Mouse (Mus musculus) bone marrow, adult 2 months (tissue): ENCODE measurements around the gene Col7a1. TPM values are rescaled to one million over a fixed set of nuclear protein-coding genes. Genes with fewer than 3 reads are reported as not detected.

Source experiments
- H3K27ac ChIP-seq: fragments of 200-500 bp; 2 replicates; pipeline ENCODE4 v1.5.1; 2012; ENCODE audit warnings: low read depth, mild to moderate bottlenecking, control low read depth, inconsistent platforms, low read length; ENCODE audit not compliant: control insufficient read depth, poor library complexity, insufficient read depth
- H3K4me1 ChIP-seq: fragments of 200-500 bp; 2 replicates; pipeline ENCODE4 v1.6.1; 2011; ENCODE audit warnings: low read length; ENCODE audit not compliant: control insufficient read depth, insufficient read depth
- H3K4me3 ChIP-seq: fragments of 200-500 bp; replicated peaks from 2 replicates; pipeline ENCODE3; 2011; ENCODE audit warnings: mild to moderate bottlenecking, low read depth, low read length, control low read depth; ENCODE audit not compliant: control insufficient read depth
- CTCF ChIP-seq: fragments of 200-500 bp; IDR thresholded peaks from 2 replicates; pipeline ENCODE4 v1.5.1; 2011; ENCODE audit warnings: low read length, control low read depth; ENCODE audit not compliant: control insufficient read depth, insufficient read depth
- POLR2A ChIP-seq: fragments of 200-500 bp; IDR thresholded peaks from 2 replicates; pipeline ENCODE4 v1.6.1; 2011; ENCODE audit warnings: low read depth, mild to moderate bottlenecking, control low read depth, low read length, borderline replicate concordance; ENCODE audit not compliant: control insufficient read depth
- WGBS: fragments of 180-500 bp; shearing (Covaris S2); methylation state at CpG from one replicate; pipeline ENCODE4 v1.1.7; 2018; 5-methylcytosine and 5-hydroxymethylcytosine counted together
- polyA plus RNA-seq: library from polyadenylated mRNA; stranded (reverse); fragments of >200 nt; gene quantifications from 2 replicates; pipeline ENCODE4 v1.2.4, GENCODE M21; 2011; ENCODE audit warnings: low replicate concordance; ENCODE audit not compliant: missing spikeins, insufficient read depth, insufficient read length

Col7a1 gene
- polyA plus RNA-seq, 1 experiment, result 17.5 TPM

DNA sequence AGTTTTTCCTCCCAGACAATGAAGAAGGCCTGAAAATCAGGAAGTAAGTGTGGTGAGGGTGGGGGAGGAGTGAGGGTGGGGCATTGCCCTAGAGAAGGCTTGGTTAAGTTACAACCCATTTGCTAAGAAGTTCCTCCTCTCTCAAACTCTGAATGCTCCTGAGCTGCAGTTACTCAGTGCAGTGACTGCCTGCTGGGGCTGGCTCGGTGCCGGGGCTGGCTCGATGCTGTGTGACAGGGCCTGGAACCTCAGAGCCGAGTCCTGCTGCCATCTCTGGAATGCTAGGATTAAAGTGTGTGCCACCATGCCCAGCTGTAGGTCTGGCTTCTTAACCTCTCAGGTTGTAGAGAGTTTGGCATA lies 45.8 kb downstream of the Col7a1 start:
- TF ChIP-seq CTCF, result no peak
- peak; percentile 41; the same call in 1 of the 2 replicates for TF ChIP-seq POLR2A
- Histone ChIP-seq H3K4me3 (peak overlapping the region; percentile 11), H3K27ac (peak overlapping the region; percentile 94), H3K4me1 (peaks cover 13% of the 10 kb centered on the region; the same call in 1 of the 2 replicates)
- WGBS, result 3% methylated on average over 4 of the region's 4 CpGs

DNA sequence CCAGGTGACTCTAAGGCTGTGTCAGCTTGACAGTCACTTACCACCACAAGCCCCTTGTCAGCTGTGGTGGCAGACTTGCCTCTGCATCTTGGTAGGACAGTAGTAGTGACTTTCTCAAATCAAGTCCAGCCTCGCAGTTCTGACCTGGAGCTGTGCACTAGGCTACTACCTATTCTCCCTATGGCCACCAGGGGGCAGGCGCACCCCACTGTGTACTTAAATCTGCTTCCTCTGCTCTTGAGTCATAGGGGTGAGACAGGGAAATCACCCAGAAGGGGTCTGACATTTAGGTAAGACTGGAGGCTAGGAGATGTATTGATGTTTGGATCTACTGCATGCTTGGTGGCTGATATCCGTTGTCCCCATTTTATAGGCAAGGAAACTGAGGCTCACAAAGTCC lies 47.3 kb downstream of the Col7a1 start:
- TF ChIP-seq CTCF (peak; percentile 98), POLR2A (no peak)
- Histone ChIP-seq H3K4me1 (peaks cover 12% of the 10 kb centered on the region; the same call in 1 of the 2 replicates), H3K4me3 (no peak overlapping the region), H3K27ac (no peak overlapping the region)
- 14% methylated on average over 3 of the region's 3 CpGs for WGBS

DNA sequence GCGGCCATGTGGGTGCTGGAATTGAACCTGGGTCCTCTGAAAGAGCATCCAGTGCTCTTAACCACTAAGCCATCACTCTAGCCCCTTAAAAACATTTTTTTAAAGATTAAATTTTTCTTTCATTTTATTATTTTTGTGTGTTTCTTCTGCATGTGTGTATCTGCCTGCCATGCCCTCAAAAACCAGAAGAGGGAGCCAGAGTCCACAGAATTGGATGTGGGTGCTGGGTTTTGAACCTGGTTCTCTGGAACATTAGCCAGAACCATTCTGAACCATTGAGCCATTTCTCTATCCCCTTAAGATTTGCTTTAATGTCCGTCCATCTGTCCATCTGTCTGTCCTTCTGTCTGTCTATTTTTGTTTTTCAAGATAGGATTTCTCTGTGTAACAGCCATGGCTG lies 49.8 kb downstream of the Col7a1 start:
- 64% methylated on average over 2 of the region's 2 CpGs for WGBS
- H3K4me1 ChIP-seq, result peaks cover 9% of the 10 kb centered on the region; the same call in 1 of the 2 replicates
- no peak overlapping the region for H3K27ac ChIP-seq
- H3K4me3 ChIP-seq, result no peak overlapping the region
- peak; percentile 72 for TF ChIP-seq CTCF
- TF ChIP-seq POLR2A, result no peak

DNA sequence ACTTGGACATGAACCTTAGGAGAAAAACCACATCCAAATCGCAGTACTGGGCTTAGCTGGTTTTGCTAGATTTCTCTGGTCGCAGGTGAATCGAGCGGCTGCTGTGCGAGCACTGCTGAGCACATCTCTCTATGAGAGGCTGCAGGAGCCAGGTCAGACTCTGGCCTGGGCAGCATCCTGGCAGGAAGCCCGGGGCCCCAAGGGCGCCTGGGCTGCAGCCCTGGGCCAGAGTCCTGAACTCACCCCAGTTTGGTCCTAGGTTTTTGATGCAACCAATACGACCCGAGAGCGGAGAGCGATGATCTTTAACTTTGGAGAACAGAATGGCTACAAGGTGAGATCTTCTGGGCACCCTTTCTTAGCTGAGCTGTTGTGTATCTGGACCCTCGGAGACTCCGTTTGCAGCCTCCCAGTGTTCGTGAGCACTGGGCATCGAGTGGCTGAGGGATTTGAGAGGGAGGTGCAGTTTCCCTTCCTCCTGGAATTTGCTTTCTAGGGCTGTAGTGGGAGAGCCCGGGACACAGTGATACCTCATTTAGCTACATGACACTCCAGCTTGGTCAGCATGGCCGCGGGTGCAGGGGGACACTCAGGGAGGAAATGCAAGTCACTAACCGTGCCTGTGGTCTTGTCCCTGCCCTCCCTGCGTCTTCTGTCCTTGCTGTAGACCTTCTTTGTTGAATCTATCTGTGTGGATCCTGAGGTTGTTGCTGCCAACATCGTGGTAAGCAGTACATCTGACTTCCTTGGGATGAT lies 53.8 kb downstream of the Col7a1 start:
- Histone ChIP-seq H3K4me3 (no peak overlapping the region), H3K4me1 (no peaks in the 10 kb centered on the region), H3K27ac (no peak overlapping the region)
- TF ChIP-seq POLR2A (no peak), CTCF (no peak)
- 73% methylated on average over 21 of the region's 21 CpGs for WGBS

DNA sequence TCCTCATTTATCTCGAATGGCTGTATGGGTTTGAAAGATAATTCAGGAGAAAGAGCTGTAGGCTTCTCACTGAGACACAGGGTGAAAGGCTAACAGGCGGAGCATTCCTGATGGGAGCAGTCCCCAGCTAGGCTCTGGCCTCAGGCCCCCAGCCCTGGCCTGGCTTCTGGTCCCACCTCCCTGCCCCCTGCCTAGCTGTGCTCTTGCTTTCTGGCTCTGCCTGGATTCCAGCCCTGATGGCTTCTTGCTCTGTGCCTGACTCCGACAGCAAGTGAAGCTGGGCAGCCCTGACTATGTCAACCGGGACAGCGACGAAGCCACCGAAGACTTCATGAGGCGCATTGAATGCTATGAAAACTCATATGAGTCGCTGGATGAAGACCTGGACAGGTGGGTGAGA lies 54.7 kb downstream of the Col7a1 start:
- Histone ChIP-seq H3K27ac (no peak overlapping the region), H3K4me3 (no peak overlapping the region), H3K4me1 (no peaks in the 10 kb centered on the region)
- TF ChIP-seq CTCF (no peak), POLR2A (no peak)
- WGBS, result 85% methylated on average over 9 of the region's 9 CpGs

DNA sequence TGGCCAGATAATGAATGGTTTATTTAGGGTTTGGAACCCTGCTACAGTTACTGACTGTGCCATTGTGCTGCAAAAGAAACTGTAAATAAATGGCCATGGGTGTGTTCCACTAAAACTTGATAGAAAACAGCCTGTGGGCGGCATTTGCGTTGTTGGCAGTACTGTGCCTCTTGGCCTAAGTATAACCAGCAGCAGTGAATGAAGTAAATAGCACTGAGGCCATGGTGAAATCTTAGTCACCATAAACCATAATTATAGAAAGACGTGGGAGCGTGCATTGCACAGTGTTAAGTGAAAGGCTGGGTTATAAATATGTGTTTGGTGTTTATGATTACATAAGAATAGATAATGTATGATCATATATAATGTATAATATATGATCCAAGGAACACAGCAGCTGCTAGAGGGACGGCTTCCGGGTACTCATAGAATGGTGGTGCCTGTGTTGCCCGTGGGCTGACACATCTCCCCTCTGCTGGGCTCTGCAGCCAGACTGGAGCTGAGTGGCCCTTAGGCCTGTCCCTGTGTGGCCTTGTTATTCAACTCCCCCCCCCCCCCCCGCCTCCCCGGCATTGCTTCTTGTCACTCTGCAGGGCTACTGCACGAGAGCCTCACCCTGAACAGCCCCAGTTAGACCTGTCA lies 55.7 kb downstream of the Col7a1 start:
- no peak overlapping the region for H3K27ac ChIP-seq
- WGBS, result 51% methylated on average over 10 of the region's 10 CpGs
- no peak overlapping the region for H3K4me3 ChIP-seq
- H3K4me1 ChIP-seq, result no peaks in the 10 kb centered on the region
- TF ChIP-seq POLR2A (no peak), CTCF (no peak)

DNA sequence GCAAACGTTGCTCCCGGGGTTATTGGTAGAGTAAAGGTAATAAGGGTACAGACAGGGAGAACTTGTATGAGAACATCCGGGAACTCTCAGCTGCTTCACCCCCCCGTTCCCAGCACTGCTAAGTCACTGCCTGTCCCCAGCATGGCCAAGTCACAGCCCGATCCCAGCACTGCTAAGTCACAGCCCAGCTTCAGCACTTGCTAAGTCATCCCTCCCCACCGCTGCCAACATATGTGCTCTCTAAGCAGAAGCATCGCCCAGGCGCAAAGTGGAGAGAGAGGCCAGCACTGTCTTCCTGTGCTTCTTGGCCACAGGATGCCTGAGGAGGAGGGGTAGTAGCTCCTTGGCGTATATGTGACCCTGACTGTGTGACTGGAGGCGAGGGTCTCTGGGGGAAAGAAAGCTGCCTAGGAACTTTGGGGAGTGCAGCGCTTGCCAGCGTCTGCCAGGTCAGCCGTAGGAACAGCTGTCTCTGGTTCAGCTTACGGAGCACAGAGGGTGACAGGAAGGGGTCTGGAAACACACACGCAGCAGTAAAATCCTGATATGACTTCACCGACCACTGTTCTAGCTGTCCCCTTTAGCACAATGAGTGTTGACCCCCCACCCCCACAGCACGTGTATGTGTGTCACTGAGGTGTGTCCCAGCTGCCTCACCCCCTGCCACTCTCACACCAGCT lies 56.4 kb downstream of the Col7a1 start:
- Histone ChIP-seq H3K4me1 (no peaks in the 10 kb centered on the region), H3K27ac (no peak overlapping the region), H3K4me3 (no peak overlapping the region)
- 17% methylated on average over 17 of the region's 17 CpGs for WGBS
- TF ChIP-seq POLR2A (no peak), CTCF (no peak)

DNA sequence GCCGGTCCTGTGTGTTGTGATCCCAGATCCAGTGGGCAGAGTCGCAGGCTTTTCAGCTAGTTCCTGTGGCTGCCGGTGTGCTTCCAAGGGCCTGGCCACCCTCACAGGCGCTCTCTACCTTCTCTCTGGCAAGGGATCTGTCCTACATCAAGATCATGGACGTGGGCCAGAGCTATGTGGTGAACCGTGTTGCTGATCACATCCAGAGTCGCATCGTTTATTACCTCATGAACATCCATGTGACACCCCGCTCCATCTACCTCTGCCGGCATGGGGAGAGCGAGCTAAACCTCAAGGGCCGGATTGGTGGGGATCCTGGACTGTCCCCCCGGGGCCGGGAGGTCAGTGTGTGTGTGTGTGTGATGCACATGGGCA lies 56.9 kb downstream of the Col7a1 start:
- 56% methylated on average over 14 of the region's 14 CpGs for WGBS
- no peak for TF ChIP-seq CTCF
- TF ChIP-seq POLR2A, result no peak
- Histone ChIP-seq H3K27ac (no peak overlapping the region), H3K4me3 (no peak overlapping the region), H3K4me1 (no peaks in the 10 kb centered on the region)
